Mouse (Mus musculus): ENCODE data around the gene Cbl. TPM values are rescaled to one million over a fixed set of nuclear protein-coding genes. Genes with fewer than 3 reads are reported as not detected.

Cbl gene
- polyA plus RNA-seq, 2 experiments = 15.6 to 18.3 TPM

DNA sequence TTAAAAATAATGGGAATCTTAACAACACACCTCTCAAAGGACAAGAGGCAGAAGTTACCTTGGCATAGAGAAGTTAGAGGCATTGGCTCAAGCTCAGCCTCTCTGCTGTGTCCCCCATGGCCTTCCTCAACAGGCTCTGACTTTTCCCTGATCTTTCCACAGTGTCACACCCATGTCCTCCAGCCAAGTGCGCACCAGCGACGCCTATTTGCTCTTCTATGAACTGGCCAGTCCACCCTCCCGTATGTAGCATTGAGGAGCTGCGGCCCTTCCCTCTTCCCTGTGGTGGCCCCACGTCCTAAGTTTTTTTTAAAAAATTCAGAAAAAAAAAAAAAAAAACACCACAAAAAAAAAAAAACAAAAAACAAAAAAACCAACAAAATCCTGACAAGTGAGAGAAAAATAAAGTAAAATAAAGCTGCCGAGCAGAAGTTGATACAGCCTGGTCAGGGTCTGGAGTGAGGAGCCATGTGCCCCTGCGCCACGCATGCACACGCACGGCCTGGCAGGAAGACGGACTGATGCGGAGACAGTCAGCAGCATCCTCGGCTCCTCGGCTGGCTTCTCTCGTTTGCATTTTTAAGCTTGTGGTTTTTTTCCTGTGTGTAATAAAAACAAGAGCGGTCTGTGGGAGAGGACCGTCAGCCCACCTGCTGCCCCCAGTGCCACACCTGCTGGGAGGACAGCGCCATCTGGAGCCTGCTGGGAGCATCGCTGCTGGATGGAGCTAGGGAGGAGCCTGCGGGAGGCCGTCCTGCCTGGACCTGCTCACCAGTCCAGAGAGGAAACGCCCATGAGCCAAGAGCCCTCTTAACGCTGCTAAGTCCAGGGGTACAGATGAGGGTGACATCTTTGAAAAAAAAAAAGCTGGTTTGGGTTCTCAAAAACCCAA lies 140.0 kb downstream of the Cbl start:
- DNase-seq (ENCODE audit: low spot score) = peak; percentile 54
- Histone ChIP-seq H3K27me3 (ENCODE audit: control insufficient read depth, insufficient read depth, low read length) (no peaks in the 10 kb centered on the region), H3K9me3 (ENCODE audit: control insufficient read depth, low read length) (no peaks in the 10 kb centered on the region), H3K4me2 (replicated peaks; ENCODE audit: low read depth, low read length, severe bottlenecking) (no peak overlapping the region), H3K4me1 (ENCODE audit: control insufficient read depth, insufficient read depth, low read length) (no peaks in the 10 kb centered on the region; the same call in 1 of the 2 replicates), H3K4me3 (replicated peaks; ENCODE audit: low read length) (no peak overlapping the region), H3K9ac (ENCODE audit: low read depth, low read length, severe bottlenecking) (no peak overlapping the region), H3K36me3 (ENCODE audit: control insufficient read depth, insufficient read depth, low read length) (peaks cover 37% of the 10 kb centered on the region), H3K27ac (replicated peaks; ENCODE audit: low read depth, low read length) (no peak overlapping the region)
- peak; percentile 62; the same call in 1 of the 2 replicates for ATAC-seq (ENCODE audit: low FRiP score, low read depth)
- WGBS = 39% methylated on average over 24 of the region's 24 CpGs
- TF ChIP-seq POLR2A (IDR thresholded peaks at IDR 0.05; ENCODE audit: borderline replicate concordance, extremely low read depth, insufficient read depth, insufficient read length) = no peak

Other genes with a start within 250 kb of the Cbl start
- 49.8 and 50.4 TPM in 2 replicates for gene Thy1, start 190.7 kb downstream of the Cbl start, polyA plus RNA-seq (2012; rRNA removed)
- gene Thy1, start 190.7 kb downstream of the Cbl start, polyA plus RNA-seq (2014; fragmentation: Nextera tagmentation; extraction: Ambion mirVana) = 12.6 and 17.2 TPM in 2 replicates
- gene Usp2, start 167.0 kb downstream of the Cbl start, polyA plus RNA-seq (2012; rRNA removed) = 4.9 and 6.6 TPM in 2 replicates
- gene Usp2, start 167.0 kb downstream of the Cbl start, polyA plus RNA-seq (2014; fragmentation: Nextera tagmentation; extraction: Ambion mirVana) = 22.5 and 24.4 TPM in 2 replicates
- 0.08 and 0.29 TPM in 2 replicates for gene Mfrp, start 132.3 kb downstream of the Cbl start, polyA plus RNA-seq (2012; rRNA removed)
- gene Mfrp, start 132.3 kb downstream of the Cbl start, polyA plus RNA-seq (2014; fragmentation: Nextera tagmentation; extraction: Ambion mirVana) = 0.18 and 0.37 TPM in 2 replicates
- 10.0 and 12.7 TPM in 2 replicates for gene C1qtnf5, start 126.8 kb downstream of the Cbl start, polyA plus RNA-seq (2012; rRNA removed)
- 6.9 and 7.5 TPM in 2 replicates for gene C1qtnf5, start 126.8 kb downstream of the Cbl start, polyA plus RNA-seq (2014; fragmentation: Nextera tagmentation; extraction: Ambion mirVana)
- 0.41 and 0.49 TPM in 2 replicates for gene Gm49380, start 120.5 kb downstream of the Cbl start, polyA plus RNA-seq (2012; rRNA removed)
- 0.23 and 0.65 TPM in 2 replicates for gene Gm49380, start 120.5 kb downstream of the Cbl start, polyA plus RNA-seq (2014; fragmentation: Nextera tagmentation; extraction: Ambion mirVana)
- gene Rnf26, start 120.5 kb downstream of the Cbl start, polyA plus RNA-seq (2012; rRNA removed) = 56.1 and 80.2 TPM in 2 replicates
- gene Rnf26, start 120.5 kb downstream of the Cbl start, polyA plus RNA-seq (2014; fragmentation: Nextera tagmentation; extraction: Ambion mirVana) = 74.0 and 81.0 TPM in 2 replicates
- 82.8 and 101 TPM in 2 replicates for gene Mcam, start 99.6 kb downstream of the Cbl start, polyA plus RNA-seq (2012; rRNA removed)
- 44.2 and 46.3 TPM in 2 replicates for gene Mcam, start 99.6 kb downstream of the Cbl start, polyA plus RNA-seq (2014; fragmentation: Nextera tagmentation; extraction: Ambion mirVana)
- not detected in 2 replicates for gene Ccdc153, start 6.6 kb upstream of the Cbl start, polyA plus RNA-seq (2012; rRNA removed)
- gene Ccdc153, start 6.6 kb upstream of the Cbl start, polyA plus RNA-seq (2014; fragmentation: Nextera tagmentation; extraction: Ambion mirVana) = not detected in 2 replicates
- gene Pdzd3, start 17.4 kb upstream of the Cbl start, polyA plus RNA-seq (2012; rRNA removed) = 0.13 and 0.15 TPM in 2 replicates
- not detected in 2 replicates for gene Pdzd3, start 17.4 kb upstream of the Cbl start, polyA plus RNA-seq (2014; fragmentation: Nextera tagmentation; extraction: Ambion mirVana)
- 8.6 and 10.5 TPM in 2 replicates for gene Nlrx1, start 34.5 kb upstream of the Cbl start, polyA plus RNA-seq (2012; rRNA removed)
- 12.6 and 13.5 TPM in 2 replicates for gene Nlrx1, start 34.5 kb upstream of the Cbl start, polyA plus RNA-seq (2014; fragmentation: Nextera tagmentation; extraction: Ambion mirVana)
- gene Abcg4, start 54.6 kb upstream of the Cbl start, polyA plus RNA-seq (2012; rRNA removed) = 20.8 and 35.7 TPM in 2 replicates
- gene Abcg4, start 54.6 kb upstream of the Cbl start, polyA plus RNA-seq (2014; fragmentation: Nextera tagmentation; extraction: Ambion mirVana) = 4.8 and 5.0 TPM in 2 replicates
- gene Hinfp, start 71.6 kb upstream of the Cbl start, polyA plus RNA-seq (2012; rRNA removed) = 39.4 and 46.7 TPM in 2 replicates
- gene Hinfp, start 71.6 kb upstream of the Cbl start, polyA plus RNA-seq (2014; fragmentation: Nextera tagmentation; extraction: Ambion mirVana) = 18.0 and 22.0 TPM in 2 replicates
- gene C2cd2l, start 86.2 kb upstream of the Cbl start, polyA plus RNA-seq (2012; rRNA removed) = 19.6 and 23.1 TPM in 2 replicates
- gene C2cd2l, start 86.2 kb upstream of the Cbl start, polyA plus RNA-seq (2014; fragmentation: Nextera tagmentation; extraction: Ambion mirVana) = 7.5 and 8.0 TPM in 2 replicates
- gene Dpagt1, start 92.0 kb upstream of the Cbl start, polyA plus RNA-seq (2012; rRNA removed) = 47.9 and 71.0 TPM in 2 replicates
- gene Dpagt1, start 92.0 kb upstream of the Cbl start, polyA plus RNA-seq (2014; fragmentation: Nextera tagmentation; extraction: Ambion mirVana) = 39.4 and 39.5 TPM in 2 replicates
- 311 and 451 TPM in 2 replicates for gene H2afx, start 100.6 kb upstream of the Cbl start, polyA plus RNA-seq (2012; rRNA removed)
- gene H2afx, start 100.6 kb upstream of the Cbl start, polyA plus RNA-seq (2014; fragmentation: Nextera tagmentation; extraction: Ambion mirVana) = 256 and 275 TPM in 2 replicates
- 60.1 and 61.3 TPM in 2 replicates for gene Hmbs, start 110.2 kb upstream of the Cbl start, polyA plus RNA-seq (2012; rRNA removed)
- gene Hmbs, start 110.2 kb upstream of the Cbl start, polyA plus RNA-seq (2014; fragmentation: Nextera tagmentation; extraction: Ambion mirVana) = 97.1 and 102 TPM in 2 replicates
- gene Vps11, start 127.6 kb upstream of the Cbl start, polyA plus RNA-seq (2012; rRNA removed) = 28.5 and 32.9 TPM in 2 replicates
- gene Vps11, start 127.6 kb upstream of the Cbl start, polyA plus RNA-seq (2014; fragmentation: Nextera tagmentation; extraction: Ambion mirVana) = 27.8 and 29.9 TPM in 2 replicates
- 64.1 and 64.4 TPM in 2 replicates for gene Hyou1, start 145.4 kb upstream of the Cbl start, polyA plus RNA-seq (2012; rRNA removed)
- gene Hyou1, start 145.4 kb upstream of the Cbl start, polyA plus RNA-seq (2014; fragmentation: Nextera tagmentation; extraction: Ambion mirVana) = 27.5 and 28.5 TPM in 2 replicates
- gene Slc37a4, start 162.8 kb upstream of the Cbl start, polyA plus RNA-seq (2012; rRNA removed) = 17.5 and 21.6 TPM in 2 replicates
- gene Slc37a4, start 162.8 kb upstream of the Cbl start, polyA plus RNA-seq (2014; fragmentation: Nextera tagmentation; extraction: Ambion mirVana) = 12.5 and 16.0 TPM in 2 replicates
- gene Rps25, start 173.1 kb upstream of the Cbl start, polyA plus RNA-seq (2012; rRNA removed) = 680 and 1,089 TPM in 2 replicates
- gene Rps25, start 173.1 kb upstream of the Cbl start, polyA plus RNA-seq (2014; fragmentation: Nextera tagmentation; extraction: Ambion mirVana) = 2,627 and 2,837 TPM in 2 replicates
- 81.5 and 85.7 TPM in 2 replicates for gene Trappc4, start 173.6 kb upstream of the Cbl start, polyA plus RNA-seq (2012; rRNA removed)
- gene Trappc4, start 173.6 kb upstream of the Cbl start, polyA plus RNA-seq (2014; fragmentation: Nextera tagmentation; extraction: Ambion mirVana) = 127 and 144 TPM in 2 replicates
- gene Ccdc84, start 184.5 kb upstream of the Cbl start, polyA plus RNA-seq (2012; rRNA removed) = 54.3 and 57.3 TPM in 2 replicates
- gene Ccdc84, start 184.5 kb upstream of the Cbl start, polyA plus RNA-seq (2014; fragmentation: Nextera tagmentation; extraction: Ambion mirVana) = 24.8 and 25.4 TPM in 2 replicates
- gene Foxr1, start 207.1 kb upstream of the Cbl start, polyA plus RNA-seq (2012; rRNA removed) = not detected in 2 replicates
- not detected in 2 replicates for gene Foxr1, start 207.1 kb upstream of the Cbl start, polyA plus RNA-seq (2014; fragmentation: Nextera tagmentation; extraction: Ambion mirVana)
- gene Upk2, start 220.9 kb upstream of the Cbl start, polyA plus RNA-seq (2012; rRNA removed) = 0.33 and 0.91 TPM in 2 replicates
- 0.40 TPM in 1 of 2 replicates, not detected in the other for gene Upk2, start 220.9 kb upstream of the Cbl start, polyA plus RNA-seq (2014; fragmentation: Nextera tagmentation; extraction: Ambion mirVana)
- 41.2 and 53.7 TPM in 2 replicates for gene Bcl9l, start 248.8 kb upstream of the Cbl start, polyA plus RNA-seq (2012; rRNA removed)
- gene Bcl9l, start 248.8 kb upstream of the Cbl start, polyA plus RNA-seq (2014; fragmentation: Nextera tagmentation; extraction: Ambion mirVana) = 20.5 and 22.7 TPM in 2 replicates